Mouse (Mus musculus): ENCODE measurements around the gene Ly86. TPM values are rescaled to one million over a fixed set of nuclear protein-coding genes. Genes with fewer than 3 reads are reported as not detected.

Gene Ly86
- polyA plus RNA-seq, 1 experiment from 2014 or later = 2.5 TPM

DNA sequence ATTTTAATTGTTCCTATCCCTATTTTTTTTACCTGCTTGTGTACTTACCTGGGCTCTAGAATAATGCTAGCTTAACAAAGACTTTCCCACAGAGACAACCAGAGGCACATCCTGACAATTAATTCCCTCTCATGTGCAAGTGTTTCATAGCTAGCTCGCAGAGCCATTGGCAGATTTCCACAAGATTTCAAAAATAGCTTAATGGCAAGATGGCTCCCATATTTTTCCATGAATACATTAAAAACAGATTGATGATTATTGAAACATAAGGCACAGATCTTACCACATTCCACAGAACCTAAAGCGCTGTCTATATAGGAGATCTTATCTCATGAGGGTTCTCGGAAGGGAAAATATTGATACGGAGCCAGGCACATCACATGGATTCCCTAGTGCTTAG lies 93.8 kb downstream of the Ly86 start:
- no peak overlapping the region for H3K27ac ChIP-seq (ENCODE audit: low read depth, low read length)
- ATAC-seq (replicated peaks; ENCODE audit: insufficient number of reproducible peaks, low FRiP score, low TSS enrichment) = no peak
- no peak overlapping the region for H3K4me2 ChIP-seq
- no peak overlapping the region for H3K9ac ChIP-seq (ENCODE audit: low read depth, low read length)
- H3K36me3 ChIP-seq (ENCODE audit: control insufficient read depth, insufficient read depth, low read length) = no peaks in the 10 kb centered on the region
- H3K9me3 ChIP-seq (replicated peaks; ENCODE audit: control insufficient read depth, low read length) = no peaks in the 10 kb centered on the region
- 83% methylated on average over 4 of the region's 4 CpGs for WGBS (ENCODE audit: insufficient replicate concordance)
- peaks cover 25% of the 10 kb centered on the region for H3K4me1 ChIP-seq (ENCODE audit: control insufficient read depth, insufficient read depth, low read length)
- peaks cover 13% of the 10 kb centered on the region for H3K27me3 ChIP-seq (ENCODE audit: control insufficient read depth, insufficient read depth, low read length)
- no peak overlapping the region for H3K4me3 ChIP-seq (ENCODE audit: low read depth, low read length)

DNA sequence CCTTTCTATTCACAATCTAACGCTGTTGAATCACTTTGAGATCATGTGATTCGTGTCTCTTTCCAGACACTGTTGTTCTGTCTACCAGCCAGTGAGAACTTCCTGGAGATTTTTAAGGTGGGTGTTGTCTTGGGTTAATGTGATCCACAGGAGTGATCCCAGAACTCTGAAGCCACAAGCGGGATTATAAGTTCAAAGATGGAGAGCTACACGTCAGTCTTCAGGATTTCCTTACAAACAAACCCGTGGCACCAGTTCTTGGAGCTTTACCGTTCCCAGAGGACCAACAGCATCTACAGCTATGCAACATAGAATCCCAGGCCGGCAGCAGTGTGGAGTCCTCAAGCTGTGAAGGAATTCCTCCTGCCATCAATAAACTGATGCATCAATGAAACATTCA lies 94.5 kb downstream of the Ly86 start:
- Histone ChIP-seq H3K27ac (ENCODE audit: low read depth, low read length) (no peak overlapping the region), H3K27me3 (ENCODE audit: control insufficient read depth, insufficient read depth, low read length) (peaks cover 13% of the 10 kb centered on the region)
- no peak for ATAC-seq (replicated peaks; ENCODE audit: insufficient number of reproducible peaks, low FRiP score, low TSS enrichment)

DNA sequence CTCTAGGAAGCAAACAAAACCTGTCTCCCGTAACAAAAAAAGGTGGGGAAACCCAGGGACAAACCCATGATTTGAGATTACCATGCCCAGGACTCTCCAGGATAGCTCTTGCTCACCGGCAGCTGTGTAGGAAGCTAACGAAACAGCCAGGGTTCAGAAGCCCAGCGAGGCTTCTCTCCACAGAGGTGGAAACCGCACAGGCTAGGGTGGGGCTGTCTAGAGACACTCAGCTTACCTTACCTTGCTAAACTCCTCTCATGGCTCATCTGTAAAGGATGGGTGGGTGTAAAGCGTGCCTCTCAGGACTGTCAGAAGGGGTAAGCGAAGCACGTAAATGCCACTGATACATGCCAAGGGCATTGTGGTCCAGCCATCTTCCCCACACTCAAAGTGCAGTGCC lies 94.9 kb downstream of the Ly86 start:
- 74% methylated on average over 8 of the region's 8 CpGs for WGBS (ENCODE audit: insufficient replicate concordance)
- H3K27ac ChIP-seq (ENCODE audit: low read depth, low read length) = no peak overlapping the region
- no peak overlapping the region for H3K9ac ChIP-seq (ENCODE audit: low read depth, low read length)
- H3K36me3 ChIP-seq (ENCODE audit: control insufficient read depth, insufficient read depth, low read length) = no peaks in the 10 kb centered on the region
- H3K4me2 ChIP-seq = no peak overlapping the region
- H3K4me1 ChIP-seq (ENCODE audit: control insufficient read depth, insufficient read depth, low read length) = peaks cover 21% of the 10 kb centered on the region
- no peaks in the 10 kb centered on the region for H3K9me3 ChIP-seq (replicated peaks; ENCODE audit: control insufficient read depth, low read length)
- ATAC-seq (replicated peaks; ENCODE audit: insufficient number of reproducible peaks, low FRiP score, low TSS enrichment) = no peak
- no peak overlapping the region for H3K4me3 ChIP-seq (ENCODE audit: low read depth, low read length)
- peaks cover 13% of the 10 kb centered on the region for H3K27me3 ChIP-seq (ENCODE audit: control insufficient read depth, insufficient read depth, low read length)

More for the DNA sequence above, 94.5 kb downstream of the Ly86 start:
- no peaks in the 10 kb centered on the region for H3K36me3 ChIP-seq (ENCODE audit: control insufficient read depth, insufficient read depth, low read length)
- no peak overlapping the region for H3K9ac ChIP-seq (ENCODE audit: low read depth, low read length)
- no peak overlapping the region for H3K4me3 ChIP-seq (ENCODE audit: low read depth, low read length)
- H3K4me2 ChIP-seq = no peak overlapping the region
- H3K9me3 ChIP-seq (replicated peaks; ENCODE audit: control insufficient read depth, low read length) = no peaks in the 10 kb centered on the region
- peaks cover 24% of the 10 kb centered on the region for H3K4me1 ChIP-seq (ENCODE audit: control insufficient read depth, insufficient read depth, low read length)
- WGBS (ENCODE audit: insufficient replicate concordance) = 60% methylated on average over 7 of the region's 7 CpGs

- peak overlapping the region; percentile 12; the same call in 1 of the 2 replicates for H3K27ac ChIP-seq (ENCODE audit: low read depth, low read length)
- H3K4me2 ChIP-seq = 0 out of 2 replicates have a peak overlapping the region, but pooled peaks have one; percentile 9
- H3K9me3 ChIP-seq (replicated peaks; ENCODE audit: control insufficient read depth, low read length) = no peaks in the 10 kb centered on the region
- H3K27me3 ChIP-seq (ENCODE audit: control insufficient read depth, insufficient read depth, low read length) = peaks cover 7% of the 10 kb centered on the region
- WGBS (ENCODE audit: insufficient replicate concordance) = 41% methylated on average over 11 of the region's 11 CpGs
- H3K36me3 ChIP-seq (ENCODE audit: control insufficient read depth, insufficient read depth, low read length) = no peaks in the 10 kb centered on the region
- no peak; the same call in 1 of the 2 replicates for ATAC-seq (replicated peaks; ENCODE audit: insufficient number of reproducible peaks, low FRiP score, low TSS enrichment)
- H3K4me3 ChIP-seq (ENCODE audit: low read depth, low read length) = no peak overlapping the region
- H3K4me1 ChIP-seq (ENCODE audit: control insufficient read depth, insufficient read depth, low read length) = peaks cover 21% of the 10 kb centered on the region
- H3K9ac ChIP-seq (ENCODE audit: low read depth, low read length) = no peak overlapping the region
Measured at GRCm38 (mm10) chr13:37440593-37441307, 95.7 kb downstream of the Ly86 start.

- Histone ChIP-seq H3K9me3 (replicated peaks; ENCODE audit: control insufficient read depth, low read length) (no peaks in the 10 kb centered on the region), H3K9ac (ENCODE audit: low read depth, low read length) (no peak overlapping the region), H3K4me3 (ENCODE audit: low read depth, low read length) (no peak overlapping the region), H3K4me2 (no peak overlapping the region), H3K27ac (ENCODE audit: low read depth, low read length) (no peak overlapping the region), H3K36me3 (ENCODE audit: control insufficient read depth, insufficient read depth, low read length) (no peaks in the 10 kb centered on the region), H3K4me1 (ENCODE audit: control insufficient read depth, insufficient read depth, low read length) (peaks cover 17% of the 10 kb centered on the region), H3K27me3 (ENCODE audit: control insufficient read depth, insufficient read depth, low read length) (peaks cover 5% of the 10 kb centered on the region; the same call in 1 of the 2 replicates)
- 8% methylated on average over 4 of the region's 4 CpGs for WGBS (ENCODE audit: insufficient replicate concordance)
- ATAC-seq (replicated peaks; ENCODE audit: insufficient number of reproducible peaks, low FRiP score, low TSS enrichment) = no peak
Measured at GRCm38 (mm10) chr13:37442058-37442457, 97.0 kb downstream of the Ly86 start.

DNA sequence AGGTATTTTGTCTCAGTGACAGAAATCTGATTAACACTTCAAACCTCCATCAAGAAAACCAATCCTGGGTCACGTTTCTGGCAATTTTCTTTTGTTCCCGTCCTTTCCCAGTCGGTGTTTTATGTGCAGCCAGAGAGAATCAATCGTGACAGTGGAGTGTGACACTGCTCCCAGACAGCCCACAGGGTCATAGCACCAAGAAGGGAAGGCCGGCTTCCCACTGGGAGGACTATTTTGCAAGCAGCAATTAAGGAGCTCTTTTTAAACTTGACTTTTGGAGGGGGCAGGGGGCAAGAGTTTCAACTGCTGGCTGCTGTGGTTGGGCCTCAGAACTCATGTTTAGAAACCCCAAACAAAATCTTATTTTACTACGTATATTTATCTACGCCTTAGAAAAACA lies 97.5 kb downstream of the Ly86 start:
- Histone ChIP-seq H3K4me1 (ENCODE audit: control insufficient read depth, insufficient read depth, low read length) (peaks cover 17% of the 10 kb centered on the region), H3K9me3 (replicated peaks; ENCODE audit: control insufficient read depth, low read length) (no peaks in the 10 kb centered on the region), H3K27ac (ENCODE audit: low read depth, low read length) (no peak overlapping the region), H3K4me2 (no peak overlapping the region), H3K4me3 (ENCODE audit: low read depth, low read length) (no peak overlapping the region), H3K27me3 (ENCODE audit: control insufficient read depth, insufficient read depth, low read length) (0 out of 2 replicates have a peak, but pooled peaks cover 3% of the 10 kb centered on the region), H3K9ac (ENCODE audit: low read depth, low read length) (no peak overlapping the region), H3K36me3 (ENCODE audit: control insufficient read depth, insufficient read depth, low read length) (no peaks in the 10 kb centered on the region)
- WGBS (ENCODE audit: insufficient replicate concordance) = 46% methylated on average over 7 of the region's 7 CpGs
- ATAC-seq (replicated peaks; ENCODE audit: insufficient number of reproducible peaks, low FRiP score, low TSS enrichment) = no peak

GRCm38 (mm10) chr13:37446699-37447258 lies 101.8 kb downstream of the Ly86 start:
- H3K27me3 ChIP-seq (ENCODE audit: control insufficient read depth, insufficient read depth, low read length) = no peaks in the 10 kb centered on the region
- H3K4me1 ChIP-seq (ENCODE audit: control insufficient read depth, insufficient read depth, low read length) = peaks cover 4% of the 10 kb centered on the region; the same call in 1 of the 2 replicates
- no peak for ATAC-seq (replicated peaks; ENCODE audit: insufficient number of reproducible peaks, low FRiP score, low TSS enrichment)
- H3K9ac ChIP-seq (ENCODE audit: low read depth, low read length) = no peak overlapping the region
- H3K4me3 ChIP-seq (ENCODE audit: low read depth, low read length) = no peak overlapping the region
- no peaks in the 10 kb centered on the region for H3K9me3 ChIP-seq (replicated peaks; ENCODE audit: control insufficient read depth, low read length)
- 85% methylated on average over 16 of the region's 16 CpGs for WGBS (ENCODE audit: insufficient replicate concordance)
- no peak overlapping the region for H3K27ac ChIP-seq (ENCODE audit: low read depth, low read length)
- H3K4me2 ChIP-seq = no peak overlapping the region
- H3K36me3 ChIP-seq (ENCODE audit: control insufficient read depth, insufficient read depth, low read length) = no peaks in the 10 kb centered on the region

DNA sequence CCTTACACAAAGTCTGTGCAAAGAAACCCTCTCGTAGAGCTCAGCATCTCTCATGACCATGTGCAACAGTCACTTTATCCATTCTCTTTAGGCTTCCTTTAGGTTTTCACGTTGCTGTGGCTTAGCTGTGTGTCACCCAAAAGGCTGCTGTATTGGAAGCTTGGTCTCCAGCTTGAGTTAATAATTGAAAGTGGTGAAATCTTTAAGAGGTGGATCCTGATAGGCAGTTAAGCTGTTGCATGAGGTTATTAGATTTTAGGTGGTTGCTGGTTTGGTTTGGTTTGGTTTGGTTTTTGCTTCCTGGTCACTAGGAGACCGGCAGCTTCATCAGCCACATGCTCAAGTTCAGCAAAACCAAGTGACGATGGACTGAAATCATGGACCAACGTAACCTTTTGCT lies 106.0 kb downstream of the Ly86 start:
- Histone ChIP-seq H3K36me3 (ENCODE audit: control insufficient read depth, insufficient read depth, low read length) (no peaks in the 10 kb centered on the region), H3K27me3 (ENCODE audit: control insufficient read depth, insufficient read depth, low read length) (no peaks in the 10 kb centered on the region), H3K4me1 (ENCODE audit: control insufficient read depth, insufficient read depth, low read length) (peaks cover 35% of the 10 kb centered on the region), H3K4me3 (ENCODE audit: low read depth, low read length) (no peak overlapping the region), H3K9me3 (replicated peaks; ENCODE audit: control insufficient read depth, low read length) (no peaks in the 10 kb centered on the region), H3K4me2 (no peak overlapping the region), H3K27ac (ENCODE audit: low read depth, low read length) (no peak overlapping the region), H3K9ac (ENCODE audit: low read depth, low read length) (no peak overlapping the region)
- 80% methylated on average over 5 of the region's 5 CpGs for WGBS (ENCODE audit: insufficient replicate concordance)
- ATAC-seq (replicated peaks; ENCODE audit: insufficient number of reproducible peaks, low FRiP score, low TSS enrichment) = no peak

Measured in heart, embryonic 11.5 days (tissue).